Comparison of ENCODE assay signal across 8 mouse cellular contexts in the genomic region with DNA sequence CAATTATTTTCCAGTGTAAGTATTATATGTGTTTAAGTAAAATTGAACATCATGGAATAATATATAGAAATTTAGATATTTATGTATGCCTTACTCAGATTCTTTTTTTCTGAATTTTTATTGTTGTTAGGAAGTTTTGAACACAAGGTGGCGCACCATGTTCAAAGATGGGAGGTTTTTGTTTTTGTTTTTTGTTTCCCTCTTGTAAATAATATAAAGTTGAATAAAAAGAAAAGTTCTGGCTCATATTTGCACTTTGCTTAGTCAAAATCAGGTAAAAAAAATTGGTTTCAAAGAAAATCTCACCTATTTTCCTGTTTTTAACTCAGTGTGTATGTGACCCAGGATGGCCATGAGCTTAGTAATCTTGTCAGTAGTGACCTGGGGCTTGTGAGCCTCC.
DNase-seq lines count a peak whose midpoint lies in the region; ATAC-seq lines count a peak whose summit lies in the region.

No protein-coding gene starts in this region.

- 26% methylated on average over 1 of the region's 1 CpGs for WGBS in hindbrain, embryonic 11.5 days
- WGBS in hindbrain, embryonic 13.5 days = 25% methylated on average over 1 of the region's 1 CpGs
- 19% methylated on average over 1 of the region's 1 CpGs for WGBS in midbrain, embryonic 11.5 days
- 21% methylated on average over 1 of the region's 1 CpGs for WGBS in midbrain, embryonic 16.5 days

- no peaks in the 10 kb centered on the region for H3K36me3 ChIP-seq in hindbrain, embryonic 11.5 days (ENCODE audit: control insufficient read depth, insufficient read depth, low read length)
- H3K36me3 ChIP-seq in hindbrain, embryonic 13.5 days = no peaks in the 10 kb centered on the region
- no peaks in the 10 kb centered on the region for H3K36me3 ChIP-seq in midbrain, embryonic 11.5 days (ENCODE audit: control insufficient read depth, insufficient read depth, low read length)
- H3K36me3 ChIP-seq in midbrain, embryonic 16.5 days (ENCODE audit: control insufficient read depth, insufficient read depth, low read length) = no peaks in the 10 kb centered on the region

- H3K9me3 ChIP-seq in hindbrain, embryonic 11.5 days (ENCODE audit: control insufficient read depth, low read length) = no peaks in the 10 kb centered on the region
- no peaks in the 10 kb centered on the region for H3K9me3 ChIP-seq in hindbrain, embryonic 13.5 days
- no peaks in the 10 kb centered on the region for H3K9me3 ChIP-seq in midbrain, embryonic 11.5 days (ENCODE audit: control insufficient read depth, low read length)
- H3K9me3 ChIP-seq in midbrain, embryonic 16.5 days (replicated peaks; ENCODE audit: control insufficient read depth, low read length, poor library complexity, severe bottlenecking) = no peaks in the 10 kb centered on the region

- H3K4me1 ChIP-seq in hindbrain, embryonic 11.5 days (replicated peaks; ENCODE audit: control insufficient read depth, insufficient read depth, low read length) = no peaks in the 10 kb centered on the region
- no peaks in the 10 kb centered on the region for H3K4me1 ChIP-seq in hindbrain, embryonic 13.5 days (replicated peaks)
- no peaks in the 10 kb centered on the region for H3K4me1 ChIP-seq in midbrain, embryonic 11.5 days (ENCODE audit: control insufficient read depth, insufficient read depth, low read length)
- no peaks in the 10 kb centered on the region for H3K4me1 ChIP-seq in midbrain, embryonic 16.5 days (ENCODE audit: control insufficient read depth, insufficient read depth, low read length)

- H3K4me2 ChIP-seq in hindbrain, embryonic 11.5 days (replicated peaks; ENCODE audit: low read depth, low read length) = no peak overlapping the region
- H3K4me2 ChIP-seq in hindbrain, embryonic 13.5 days = no peak overlapping the region
- H3K4me2 ChIP-seq in midbrain, embryonic 11.5 days = no peak overlapping the region
- H3K4me2 ChIP-seq in midbrain, embryonic 16.5 days (ENCODE audit: low read length) = no peak overlapping the region

- ATAC-seq in hindbrain, embryonic 11.5 days (ENCODE audit: low FRiP score) = no peak
- ATAC-seq in hindbrain, embryonic 13.5 days (ENCODE audit: low FRiP score) = no peak
- ATAC-seq in midbrain, embryonic 11.5 days (ENCODE audit: low FRiP score) = no peak
- no peak for ATAC-seq in midbrain, embryonic 16.5 days

- H3K4me3 ChIP-seq in hindbrain, embryonic 11.5 days (ENCODE audit: low read depth, low read length) = no peak overlapping the region
- no peak overlapping the region for H3K4me3 ChIP-seq in hindbrain, embryonic 13.5 days
- H3K4me3 ChIP-seq in midbrain, embryonic 11.5 days (ENCODE audit: low read depth, low read length) = no peak overlapping the region
- no peak overlapping the region for H3K4me3 ChIP-seq in midbrain, embryonic 16.5 days (ENCODE audit: low read depth, low read length)

- peak; percentile 52 for DNase-seq in hindbrain, embryonic 11.5 days (ENCODE audit: low spot score)
- DNase-seq in midbrain, embryonic 11.5 days (ENCODE audit: low spot score, missing footprints) = peak; percentile 92
- DNase-seq in adipocyte (ENCODE audit: low spot score) = peak; percentile 59
- peak; percentile 11 for DNase-seq in retina, adult 2 months (ENCODE audit: low read depth, low spot score)
- DNase-seq in frontal cortex, postnatal 10 days (ENCODE audit: low spot score in 2 of 2) = no peak
- no peak for DNase-seq in ovary, adult 18-20 months (ENCODE audit: low spot score)

- no peak overlapping the region for H3K9ac ChIP-seq in hindbrain, embryonic 11.5 days (ENCODE audit: low read depth, low read length)
- no peak overlapping the region for H3K9ac ChIP-seq in hindbrain, embryonic 13.5 days
- no peak overlapping the region for H3K9ac ChIP-seq in midbrain, embryonic 11.5 days (ENCODE audit: low read length)
- H3K9ac ChIP-seq in midbrain, embryonic 16.5 days (ENCODE audit: low read depth, low read length) = no peak overlapping the region

- no peak overlapping the region for H3K27ac ChIP-seq in hindbrain, embryonic 11.5 days (ENCODE audit: low read depth, low read length)
- H3K27ac ChIP-seq in hindbrain, embryonic 13.5 days = no peak overlapping the region
- H3K27ac ChIP-seq in midbrain, embryonic 11.5 days (ENCODE audit: low read depth, low read length) = no peak overlapping the region
- H3K27ac ChIP-seq in midbrain, embryonic 16.5 days (ENCODE audit: low read length) = no peak overlapping the region

- H3K27me3 ChIP-seq in hindbrain, embryonic 11.5 days (ENCODE audit: control insufficient read depth, insufficient read depth, low read length) = no peaks in the 10 kb centered on the region
- H3K27me3 ChIP-seq in hindbrain, embryonic 13.5 days = no peaks in the 10 kb centered on the region
- no peaks in the 10 kb centered on the region for H3K27me3 ChIP-seq in midbrain, embryonic 11.5 days (ENCODE audit: control insufficient read depth, insufficient read depth, low read length)
- H3K27me3 ChIP-seq in midbrain, embryonic 16.5 days (ENCODE audit: control insufficient read depth, insufficient read depth, low read depth, low read length) = no peaks in the 10 kb centered on the region

Comparison
In these comparisons a context has a peak if more than half of its experiments do, and no peak if none do; other contexts are left out.
1. DNase-seq: peak in hindbrain, embryonic 11.5 days (single experiment), midbrain, embryonic 11.5 days (single experiment), adipocyte (single experiment) and retina, adult 2 months (single experiment); none in frontal cortex, postnatal 10 days (0 of 2) and ovary, adult 18-20 months (single experiment).